ENCODE assay signal across 8 mouse cellular contexts in genomic region chr11:120310813-120311312, GRCm38 (mm10). TPM values are rescaled to one million over a fixed set of nuclear protein-coding genes. Genes with fewer than 3 reads are reported as not detected.
DNase-seq lines count a peak whose midpoint lies in the region.

No protein-coding gene starts in this region.

- peaks cover 76% of the 10 kb centered on the region for H3K4me1 ChIP-seq in megakaryocyte, embryonic 14.5 days

- DNase-seq in adrenal gland, adult (ENCODE audit: inconsistent age in 2 of 2, low spot score in 1 of 2), result peak; percentile 93 to 96
- peak; percentile 98 for DNase-seq in embryo, embryonic 10 days (ENCODE audit: low spot score)
- peak; percentile 88 for DNase-seq in gastrocnemius, postnatal 10 days
- peak; percentile 83 for DNase-seq in induced T-regulatory cell, adult 2 months (ENCODE audit: low read depth)
- peak; percentile 76 to 93 for DNase-seq in left cerebral cortex, adult 8-10 months (ENCODE audit: low spot score in 2 of 2)
- DNase-seq in right cerebral cortex, postnatal 14 days, result peak; percentile 93
- peak; percentile 79 for DNase-seq in urinary bladder, postnatal 25 days (ENCODE audit: low spot score)

- no peaks in the 10 kb centered on the region for H3K36me3 ChIP-seq in megakaryocyte, embryonic 14.5 days (replicated peaks; ENCODE audit: low read length)

- no peaks in the 10 kb centered on the region for H3K9me3 ChIP-seq in megakaryocyte, embryonic 14.5 days

- peaks cover 32% of the 10 kb centered on the region for H3K27me3 ChIP-seq in megakaryocyte, embryonic 14.5 days (replicated peaks)

- H3K4me3 ChIP-seq in megakaryocyte, embryonic 14.5 days (replicated peaks), result peak overlapping the region; percentile 89

RNA-seq across cellular contexts. Expression of gene Actg1, which starts 37.5 kb away (rescaled TPM):
- total RNA-seq in gastrocnemius, postnatal 10 days (2021), result 100 to 1,000 TPM; 439 to 618 TPM
- 1,000 to 10,000 TPM; 1,267 to 1,347 (median 1,329) TPM for total RNA-seq in left cerebral cortex, adult 8-10 months (2022)
- polyA plus RNA-seq in megakaryocyte, embryonic 14.5 days (2012; ENCODE audit: insufficient read depth, low replicate concordance), result 2,399 and 2,630 TPM in 2 replicates

RNA-seq across cellular contexts. Expression of gene Fscn2, which starts 50.5 kb away (rescaled TPM):
- total RNA-seq in gastrocnemius, postnatal 10 days (2021), result under 1 TPM; 0.50 to 0.61 TPM
- total RNA-seq in left cerebral cortex, adult 8-10 months (2022), result 1 to 10 TPM in 1 of 4 experiments, under 1 TPM in 1, not detected in 2; 0.37 to 1.2 TPM
- 1.7 and 3.0 TPM in 2 replicates for polyA plus RNA-seq in megakaryocyte, embryonic 14.5 days (2012; ENCODE audit: insufficient read depth, low replicate concordance)

Comparison
In these comparisons a context has a peak if more than half of its experiments do, and no peak if none do; other contexts are left out.
1. Peak in every context shown above with its lines: DNase-seq and H3K4me3 ChIP-seq.